Mouse (Mus musculus) G1E (cell line): Measurements from ENCODE around the gene Acy3.

Experiments
- CTCF ChIP-seq: IDR thresholded peaks from 2 replicates; pipeline ENCODE4 v1.5.1; 2012; ENCODE audit warnings: low read depth, low read length, inconsistent platforms, mixed read lengths
- GATA1 ChIP-seq: IDR thresholded peaks from 2 replicates; pipeline ENCODE4 v1.6.1; 2012; ENCODE audit warnings: borderline replicate concordance, low read length, inconsistent platforms, mixed read lengths
- TAL1 ChIP-seq: conservative IDR thresholded peaks from 2 replicates; pipeline ENCODE4 v1.6.1; 2012; ENCODE audit warnings: low read depth, low read length, inconsistent platforms, mixed read lengths

GRCm38 (mm10) chr19:3958470-3958869 is 27.9 kb upstream of the Acy3 start, which contains the start of gene Aldh3b3:
- TF ChIP-seq CTCF (no peak), TAL1 (no peak), GATA1 (no peak)
